Mouse (Mus musculus) bone marrow macrophage, adult 2 months (primary cell): ENCODE data around the gene Optc.

Experiments
- CTCF ChIP-seq: IDR thresholded peaks from 2 replicates; pipeline ENCODE4 v1.5.1; 2012; ENCODE audit warnings: low read depth, mild to moderate bottlenecking, low read length, moderate library complexity
- POLR2A ChIP-seq: IDR thresholded peaks from 2 replicates; pipeline ENCODE4 v1.6.1; 2012; ENCODE audit warnings: mild to moderate bottlenecking, low read depth, low read length, borderline replicate concordance

DNA sequence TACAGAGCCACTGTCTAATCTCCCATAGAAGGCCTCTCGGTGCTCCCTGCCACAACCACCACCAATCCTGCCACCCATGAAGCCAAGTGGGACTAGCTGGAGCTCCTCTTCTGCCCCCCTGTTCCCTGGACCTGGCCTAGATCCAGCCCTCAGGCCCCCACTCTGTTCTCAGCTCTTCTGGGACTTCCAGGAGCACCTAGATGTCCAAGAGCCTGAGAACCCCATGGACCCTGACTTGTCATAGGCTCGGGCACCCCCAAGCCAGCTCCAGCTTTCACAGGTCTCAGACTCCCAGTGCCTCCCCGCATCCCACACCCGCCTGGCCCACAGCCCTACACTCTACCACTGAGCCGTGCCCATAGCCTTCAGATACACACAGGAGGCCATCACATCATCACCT is 15.3 kb upstream of the Optc start:
- no peak for TF ChIP-seq CTCF
- TF ChIP-seq POLR2A: no peak
